Mouse (Mus musculus): ENCODE data around the gene Pdxk.

Gene Pdxk

GRCm38 (mm10) chr10:78461767-78462166, 3.0 kb downstream of the Pdxk start:
- in situ Hi-C loops (cut with MboI, MseI): loop anchor here (10.0 kb wide), 1 partner anchor 113 kb away; the partner anchor contains the start of gene Ilvbl

GRCm38 (mm10) chr10:78460463-78460862, 4.3 kb downstream of the Pdxk start:
- in situ Hi-C loops (cut with MboI, MseI): loop anchor here (10.0 kb wide), 1 partner anchor 114 kb away; the partner anchor contains the start of gene Ilvbl

- in situ Hi-C loops (cut with MboI, MseI): no loop called here
These were observed 6.2 kb downstream of the Pdxk start for GRCm38 (mm10) chr10:78458348-78459111.

DNA sequence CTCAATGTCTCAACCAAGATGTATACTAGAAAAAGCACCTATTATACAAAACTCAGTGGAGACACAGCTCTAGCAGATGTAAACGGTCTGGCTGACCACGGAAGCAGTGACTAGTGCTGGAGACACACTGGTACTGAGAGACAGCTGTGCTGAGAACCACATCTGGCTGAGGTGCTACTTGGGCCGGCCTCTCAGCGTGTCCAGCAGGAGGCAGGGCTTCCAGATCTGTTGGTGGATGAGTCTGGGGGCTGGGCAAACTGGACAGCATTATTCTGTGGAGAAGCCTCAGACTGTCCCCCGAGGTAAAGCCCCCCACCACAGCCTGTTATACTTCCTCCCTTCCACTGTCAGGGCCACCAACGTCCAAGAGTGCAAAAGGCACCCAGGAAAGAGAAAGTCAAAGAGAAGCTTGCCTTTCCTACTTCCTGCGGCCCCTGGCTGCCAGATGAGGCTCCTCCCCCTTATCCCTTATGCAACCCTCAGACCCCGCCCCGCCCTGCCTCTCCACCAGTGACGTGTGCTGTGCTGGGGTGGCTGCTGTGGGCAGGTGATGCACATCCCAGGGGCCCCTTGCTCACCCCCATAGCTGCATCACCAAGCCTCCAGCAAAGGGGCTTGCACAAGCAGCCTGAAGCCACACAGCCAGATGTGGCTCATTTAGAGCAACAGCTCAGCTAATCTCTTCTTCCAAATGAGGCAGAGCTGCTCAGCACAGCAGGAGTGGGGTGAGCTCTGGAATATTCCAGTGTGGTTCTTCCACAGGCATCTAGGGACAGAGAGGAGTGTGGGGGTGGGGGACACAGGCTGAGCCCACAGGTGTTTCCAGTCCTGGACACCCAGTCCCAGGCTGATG, 7.1 kb downstream of the Pdxk start:
- in situ Hi-C loops (cut with MboI, MseI): no loop called here

GRCm38 (mm10) chr10:78456696-78457095, 8.1 kb downstream of the Pdxk start:
- in situ Hi-C loops (cut with MboI, MseI): no loop called here

- in situ Hi-C loops (cut with MboI, MseI): no loop called here
These were observed 12.1 kb downstream of the Pdxk start for GRCm38 (mm10) chr10:78452641-78453040.

GRCm38 (mm10) chr10:78450761-78451160, 14.0 kb downstream of the Pdxk start:
- in situ Hi-C loops (cut with MboI, MseI): no loop called here

GRCm38 (mm10) chr10:78447396-78447795, 17.4 kb downstream of the Pdxk start:
- in situ Hi-C loops (cut with MboI, MseI): no loop called here

DNA sequence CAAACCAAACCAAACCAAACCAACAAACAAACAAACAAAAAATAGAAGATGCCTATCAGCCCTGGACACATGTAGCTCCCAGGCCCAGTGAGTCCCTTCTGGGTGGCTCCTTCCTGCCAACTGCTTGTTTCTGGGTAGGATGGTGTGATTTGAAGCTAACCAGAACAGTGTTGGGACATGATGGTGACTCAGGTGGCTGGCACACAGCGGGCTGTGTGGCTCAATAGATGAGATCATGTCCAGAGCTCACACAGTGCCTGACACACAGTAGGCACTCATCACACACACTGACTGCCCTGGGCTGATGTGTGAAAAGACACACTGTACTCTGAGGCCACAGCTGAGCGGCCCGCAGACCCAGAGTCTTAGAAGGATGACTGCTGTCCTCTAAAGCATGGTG, 18.6 kb downstream of the Pdxk start:
- in situ Hi-C loops (cut with MboI, MseI): no loop called here

- in situ Hi-C loops (cut with MboI, MseI): no loop called here
These were observed 22.5 kb downstream of the Pdxk start for GRCm38 (mm10) chr10:78442292-78442691.

GRCm38 (mm10) chr10:78441606-78442005, 23.2 kb downstream of the Pdxk start:
- in situ Hi-C loops (cut with MboI, MseI): no loop called here

DNA sequence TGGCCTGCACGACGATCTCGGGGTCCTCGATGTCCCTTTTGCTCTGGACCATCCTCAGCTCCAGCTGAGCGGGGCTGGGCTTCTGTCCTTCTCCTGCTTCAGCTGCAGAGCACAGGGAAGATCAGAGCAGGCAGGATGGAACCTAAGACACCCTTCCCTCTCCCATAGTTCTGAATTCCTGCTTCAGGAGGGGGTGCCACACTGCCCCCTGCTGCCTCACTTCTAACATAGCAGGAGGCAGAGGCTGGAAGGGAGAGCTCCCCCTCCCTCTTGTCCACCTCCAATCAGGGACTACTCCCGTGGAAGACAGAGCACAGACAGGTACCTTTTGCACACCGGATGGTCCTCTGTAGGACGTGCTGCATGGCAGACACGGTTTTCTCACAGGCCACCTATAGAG, 24.0 kb downstream of the Pdxk start:
- in situ Hi-C loops (cut with MboI, MseI): no loop called here

- in situ Hi-C loops (cut with MboI, MseI): no loop called here
These were observed 24.8 kb downstream of the Pdxk start for GRCm38 (mm10) chr10:78439990-78440389.

GRCm38 (mm10) chr10:78439550-78439949, 25.2 kb downstream of the Pdxk start:
- in situ Hi-C loops (cut with MboI, MseI): no loop called here

- in situ Hi-C loops (cut with MboI, MseI): no loop called here
These were observed 26.7 kb downstream of the Pdxk start for GRCm38 (mm10) chr10:78438094-78438493.

GRCm38 (mm10) chr10:78432853-78433252, 31.9 kb downstream of the Pdxk start:
- in situ Hi-C loops (cut with MboI, MseI): no loop called here

DNA sequence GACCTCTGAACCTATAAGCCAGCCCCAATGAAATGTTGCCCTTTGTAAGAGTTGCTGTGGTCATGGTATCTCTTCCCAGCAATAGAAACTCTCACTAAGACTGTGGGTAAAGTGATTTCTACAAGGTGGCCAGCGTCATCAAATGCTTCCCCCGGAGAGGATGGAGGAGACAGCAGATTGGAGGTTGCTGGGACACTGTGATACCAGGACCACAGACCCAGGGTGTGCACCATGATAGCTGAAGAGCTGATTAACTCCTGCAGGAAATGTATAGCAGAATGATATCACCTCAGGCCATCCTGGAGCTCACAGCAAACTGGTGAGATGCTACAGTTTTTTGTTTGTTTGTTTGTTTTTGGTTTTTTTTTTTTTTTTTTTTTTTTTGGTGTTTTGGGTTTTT, 35.0 kb downstream of the Pdxk start:
- in situ Hi-C loops (cut with MboI, MseI): no loop called here

DNA sequence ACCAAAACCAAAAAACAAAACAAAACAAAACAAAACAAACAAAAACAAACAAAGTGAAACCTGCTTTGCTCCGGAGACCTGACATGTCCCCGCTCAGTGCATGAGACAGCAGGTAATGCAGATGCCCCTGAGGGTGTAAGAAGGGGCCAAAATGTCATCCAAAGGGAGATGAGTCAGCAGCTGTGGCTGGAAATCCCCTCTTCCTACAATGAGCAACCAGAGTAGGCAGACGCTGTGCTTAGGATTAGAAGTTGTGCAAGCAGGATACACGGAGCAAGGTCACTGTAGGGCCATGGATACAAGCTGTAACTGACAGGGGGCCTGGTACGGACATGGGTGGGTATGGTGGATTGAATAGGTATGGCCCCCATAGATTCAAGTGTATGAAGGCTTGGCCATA, 35.6 kb downstream of the Pdxk start:
- in situ Hi-C loops (cut with MboI, MseI): no loop called here

DNA sequence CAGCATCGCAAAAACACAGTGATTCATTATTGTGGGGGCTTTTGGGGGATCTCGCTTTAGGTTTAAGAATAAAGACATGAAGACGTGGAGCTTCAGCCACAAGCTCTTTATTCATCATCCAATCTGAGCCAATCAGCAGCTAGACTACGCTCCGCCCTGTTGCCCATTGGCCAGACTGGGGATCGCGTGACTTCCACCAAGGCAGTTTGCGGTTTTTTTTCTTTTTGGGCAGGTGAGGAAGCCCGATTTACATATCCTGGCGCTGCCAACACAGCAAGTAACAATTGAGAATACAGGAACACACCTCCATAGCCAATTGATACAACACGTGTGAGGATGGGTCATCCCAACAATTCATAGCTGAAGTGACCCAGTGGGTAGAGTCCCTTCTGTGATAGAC, 36.7 kb downstream of the Pdxk start:
- in situ Hi-C loops (cut with MboI, MseI): no loop called here

GRCm38 (mm10) chr10:78426117-78426735, 38.5 kb downstream of the Pdxk start:
- in situ Hi-C loops (cut with MboI, MseI): no loop called here

DNA sequence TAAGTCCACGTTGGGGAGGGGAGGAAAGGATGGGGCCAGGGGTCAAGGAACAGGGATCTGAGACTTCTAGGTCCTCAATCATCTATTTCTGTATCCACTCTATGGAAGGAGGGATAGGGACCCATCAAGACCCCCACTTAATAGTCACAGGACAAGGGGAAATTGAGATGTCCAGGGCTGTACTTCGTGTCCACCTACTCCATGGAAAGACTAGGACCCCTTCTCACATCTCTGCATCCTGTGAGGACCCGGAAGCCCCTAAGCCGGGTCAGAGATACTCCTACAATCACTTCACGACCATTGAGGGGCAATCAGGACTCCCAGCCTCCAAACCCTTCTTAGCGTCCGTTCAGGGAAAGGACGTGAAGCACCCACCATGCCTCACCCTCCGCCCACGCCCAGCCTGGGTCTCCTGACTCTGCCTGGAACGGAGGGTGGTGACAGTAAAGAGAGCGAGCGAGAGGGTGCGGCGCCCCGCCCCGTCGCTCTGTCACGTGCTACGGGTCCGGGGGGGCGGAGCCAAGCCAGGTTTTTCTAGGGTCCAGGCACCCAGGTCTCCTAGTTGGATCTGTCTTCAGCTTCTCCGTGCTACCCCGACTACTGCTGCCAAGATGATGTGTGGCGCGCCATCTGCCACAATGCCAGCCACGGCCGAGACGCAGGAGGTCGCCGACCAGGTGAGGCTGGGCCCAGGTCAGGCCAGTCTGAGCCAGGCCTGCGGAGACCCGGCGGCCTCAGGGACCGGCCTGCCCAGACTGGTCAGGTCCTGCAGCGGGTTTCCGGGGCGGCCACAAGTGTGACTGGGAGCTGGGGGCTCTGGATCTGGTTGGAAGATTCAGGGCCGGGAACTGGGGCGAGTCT, 39.4 kb downstream of the Pdxk start, which contains the start of gene Cstb:
Gene Cstb (plus strand): TSS at position 489 of the 861 bp plus-strand sequence.
- in situ Hi-C loops (cut with MboI, MseI): no loop called here

Measured in T-helper 2 cell (primary cell).